Mouse (Mus musculus) kidney, adult 2 months (tissue): ENCODE measurements around the gene Itgb5.

Experiments
- CTCF ChIP-seq: fragments of 200-500 bp; conservative IDR thresholded peaks from 2 replicates; pipeline ENCODE4 v1.5.1; 2011; ENCODE audit warnings: low read depth, mild to moderate bottlenecking, control low read depth, low read length, moderate library complexity, mixed read lengths; ENCODE audit not compliant: insufficient read depth, insufficient read length
- POLR2A ChIP-seq: fragments of 200-500 bp; IDR thresholded peaks from one replicate; pipeline ENCODE4 v1.6.1; 2011; ENCODE audit warnings: low read depth, low read length, control low read depth

GRCm38 (mm10) chr16:33896801-33897200, 67.3 kb downstream of the Itgb5 start:
- TF ChIP-seq POLR2A, result no peak
- no peak for TF ChIP-seq CTCF
